Mouse (Mus musculus): ENCODE results near the gene Hyal6. TPM values are rescaled to one million over a fixed set of nuclear protein-coding genes. Genes with fewer than 3 reads are reported as not detected.

Hyal6 gene
- not detected in 2 replicates for polyA plus RNA-seq (2016; fragmentation: Nextera tagmentation; extraction: Ambion mirVana)

DNA sequence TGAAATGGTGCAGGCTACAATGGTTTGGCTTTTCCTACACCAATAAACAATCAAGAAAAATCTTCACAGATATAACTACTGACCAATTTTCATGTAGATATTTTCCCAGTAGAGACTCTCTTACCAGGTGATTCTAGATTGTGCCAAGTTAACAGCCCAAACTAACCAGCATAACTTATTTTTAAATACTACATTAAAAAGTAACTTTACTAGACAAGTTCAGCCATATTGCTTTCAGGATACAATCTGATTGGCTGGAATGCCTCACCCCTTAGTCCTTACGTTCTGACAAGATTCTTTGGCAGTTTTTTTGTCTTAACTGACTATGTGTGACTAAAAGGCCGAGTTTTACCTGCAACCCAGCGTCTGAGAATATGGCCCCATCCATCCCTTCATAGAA is at the start of gene Hyal6:
Hyal6 (plus strand) TSS at position 301 of the 400 bp plus-strand sequence.
- WGBS: 85% methylated on average over 3 of the region's 3 CpGs

DNA sequence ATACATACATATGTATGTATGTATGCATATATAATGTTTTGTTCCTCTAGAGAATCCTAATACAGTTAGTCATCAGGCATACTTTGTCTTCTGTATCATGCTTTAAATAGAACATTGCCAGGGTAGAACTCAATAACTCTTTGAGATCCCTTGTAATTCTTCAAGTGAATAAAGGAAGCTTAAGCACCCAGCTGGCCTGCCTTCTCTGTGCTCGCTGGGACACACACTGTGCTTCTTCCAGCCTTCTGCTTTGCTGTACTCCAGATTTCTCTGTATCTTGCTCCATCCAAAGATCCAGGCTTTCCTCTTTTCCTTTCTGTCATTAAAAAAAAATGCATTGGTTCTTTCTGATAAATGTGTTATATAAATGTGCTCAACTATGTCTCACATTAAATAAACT is 45.2 kb upstream of the Hyal6 start:
- H3K27me3 ChIP-seq: no peaks in the 10 kb centered on the region
- H3K9ac ChIP-seq: no peak overlapping the region
- H3K4me3 ChIP-seq (replicated peaks): no peak overlapping the region
- no peaks in the 10 kb centered on the region for H3K9me3 ChIP-seq
- WGBS: 38% methylated on average over 1 of the region's 1 CpGs
- no peak overlapping the region for H3K4me2 ChIP-seq
- no peak overlapping the region for H3K27ac ChIP-seq
- H3K4me1 ChIP-seq: no peaks in the 10 kb centered on the region
- no peak for ATAC-seq (ENCODE audit: low FRiP score)
- no peaks in the 10 kb centered on the region for H3K36me3 ChIP-seq (replicated peaks)

More for the DNA sequence above, at the start of gene Hyal6:
- no peaks in the 10 kb centered on the region for H3K4me1 ChIP-seq
- ATAC-seq (ENCODE audit: low FRiP score): no peak
- no peak within 1 kb of the TSS for H3K27ac ChIP-seq
- H3K9me3 ChIP-seq: no peaks in the 10 kb centered on the region
- H3K36me3 ChIP-seq (replicated peaks): no peaks in the 10 kb centered on the region
- H3K4me2 ChIP-seq: no peak within 1 kb of the TSS
- H3K4me3 ChIP-seq (replicated peaks): no peak within 1 kb of the TSS
- no peaks in the 10 kb centered on the region for H3K27me3 ChIP-seq
- no peak within 1 kb of the TSS for H3K9ac ChIP-seq

- no peak for ATAC-seq (ENCODE audit: low FRiP score)
- Histone ChIP-seq H3K9ac (no peak overlapping the region), H3K27me3 (no peaks in the 10 kb centered on the region), H3K4me1 (no peaks in the 10 kb centered on the region), H3K9me3 (no peaks in the 10 kb centered on the region), H3K36me3 (replicated peaks) (no peaks in the 10 kb centered on the region), H3K4me2 (no peak overlapping the region), H3K27ac (no peak overlapping the region), H3K4me3 (replicated peaks) (no peak overlapping the region)
- 89% methylated on average over 11 of the region's 11 CpGs for WGBS
Observed at GRCm38 (mm10) chr6:24694455-24695410, 38.3 kb upstream of the Hyal6 start.

DNA sequence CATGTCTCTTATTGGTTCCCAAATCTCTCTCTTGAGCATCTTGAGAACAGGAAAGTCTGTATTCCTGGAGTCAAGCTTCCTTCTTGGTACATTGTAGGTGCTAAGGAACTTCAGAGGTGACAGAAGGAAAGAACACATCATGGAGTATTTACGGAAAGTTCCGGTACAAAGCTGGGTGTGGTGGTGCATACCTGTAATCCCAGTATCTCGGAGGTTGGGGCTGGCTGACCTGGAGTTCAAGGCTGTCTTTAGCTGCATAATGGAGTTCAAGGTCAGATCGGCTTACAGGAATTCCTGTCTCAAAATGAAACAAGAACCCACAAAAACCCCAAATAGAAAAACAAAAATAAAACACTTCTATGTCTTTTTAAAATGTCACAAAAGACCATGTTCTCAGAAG is 36.9 kb upstream of the Hyal6 start:
- no peak overlapping the region for H3K9ac ChIP-seq
- H3K4me1 ChIP-seq: no peaks in the 10 kb centered on the region
- 79% methylated on average over 4 of the region's 4 CpGs for WGBS
- no peak overlapping the region for H3K27ac ChIP-seq
- H3K9me3 ChIP-seq: no peaks in the 10 kb centered on the region
- H3K27me3 ChIP-seq: no peaks in the 10 kb centered on the region
- no peak overlapping the region for H3K4me3 ChIP-seq (replicated peaks)
- no peaks in the 10 kb centered on the region for H3K36me3 ChIP-seq (replicated peaks)
- H3K4me2 ChIP-seq: no peak overlapping the region
- ATAC-seq (ENCODE audit: low FRiP score): no peak

DNA sequence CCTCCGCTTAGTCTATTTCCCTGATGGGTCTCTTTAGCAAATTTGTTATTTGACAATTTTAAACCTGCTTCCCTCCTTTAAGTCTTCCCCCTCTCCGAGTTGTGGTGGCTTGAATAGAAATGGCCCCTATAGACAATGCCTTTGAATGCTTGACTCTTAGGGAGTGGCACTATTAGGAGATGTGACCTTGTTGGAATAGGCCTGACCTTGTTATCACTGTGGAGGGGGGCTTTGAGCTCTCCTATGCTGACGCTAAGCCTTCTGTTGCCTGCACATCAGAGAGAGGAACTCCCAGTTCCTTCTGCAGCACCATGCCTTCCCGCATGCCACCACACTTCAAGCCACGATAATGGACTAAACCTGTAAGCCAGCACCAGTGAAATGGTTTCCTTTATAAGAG is 35.8 kb upstream of the Hyal6 start:
- Histone ChIP-seq H3K9ac (no peak overlapping the region), H3K9me3 (no peaks in the 10 kb centered on the region), H3K4me2 (no peak overlapping the region), H3K27me3 (no peaks in the 10 kb centered on the region), H3K27ac (no peak overlapping the region), H3K4me1 (no peaks in the 10 kb centered on the region), H3K4me3 (replicated peaks) (no peak overlapping the region), H3K36me3 (replicated peaks) (no peaks in the 10 kb centered on the region)
- 88% methylated on average over 5 of the region's 5 CpGs for WGBS
- ATAC-seq (ENCODE audit: low FRiP score): no peak

GRCm38 (mm10) chr6:24707090-24707489 is 26.0 kb upstream of the Hyal6 start:
- ATAC-seq (ENCODE audit: low FRiP score): no peak
- no peak overlapping the region for H3K4me3 ChIP-seq (replicated peaks)
- WGBS: 86% methylated on average over 5 of the region's 5 CpGs

DNA sequence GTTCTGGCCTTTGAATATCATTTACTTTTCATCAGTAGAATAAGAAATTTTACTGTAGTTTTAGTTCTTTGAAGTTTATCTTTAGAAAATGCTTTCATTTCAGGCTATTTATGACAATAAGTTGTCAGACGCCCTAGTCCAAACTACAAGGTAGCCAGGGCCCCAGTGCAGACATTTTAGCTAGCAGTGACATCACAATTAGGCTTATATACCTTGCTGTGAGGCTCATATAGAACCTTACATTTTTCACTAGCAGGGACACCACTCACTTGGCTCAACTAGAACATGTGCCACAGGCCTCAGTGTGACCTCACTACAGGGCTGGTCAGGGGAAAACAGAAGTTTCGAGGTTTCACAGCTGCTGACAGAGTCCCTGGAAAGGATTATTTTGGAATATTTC is 25.5 kb upstream of the Hyal6 start:
- Histone ChIP-seq H3K4me3 (replicated peaks) (no peak overlapping the region), H3K36me3 (replicated peaks) (no peaks in the 10 kb centered on the region), H3K4me2 (no peak overlapping the region), H3K4me1 (no peaks in the 10 kb centered on the region), H3K27me3 (no peaks in the 10 kb centered on the region), H3K9me3 (no peaks in the 10 kb centered on the region), H3K27ac (no peak overlapping the region), H3K9ac (no peak overlapping the region)
- 88% methylated on average over 2 of the region's 2 CpGs for WGBS
- no peak for ATAC-seq (ENCODE audit: low FRiP score)

More at GRCm38 (mm10) chr6:24707090-24707489, 26.0 kb upstream of the Hyal6 start:
- H3K4me2 ChIP-seq: no peak overlapping the region
- no peaks in the 10 kb centered on the region for H3K4me1 ChIP-seq
- no peaks in the 10 kb centered on the region for H3K27me3 ChIP-seq
- no peaks in the 10 kb centered on the region for H3K36me3 ChIP-seq (replicated peaks)
- H3K9me3 ChIP-seq: no peaks in the 10 kb centered on the region
- H3K9ac ChIP-seq: no peak overlapping the region
- no peak overlapping the region for H3K27ac ChIP-seq

GRCm38 (mm10) chr6:24721317-24722099 is 11.5 kb upstream of the Hyal6 start:
- Histone ChIP-seq H3K27me3 (no peaks in the 10 kb centered on the region), H3K4me1 (no peaks in the 10 kb centered on the region), H3K9ac (no peak overlapping the region), H3K9me3 (no peaks in the 10 kb centered on the region), H3K27ac (no peak overlapping the region), H3K4me2 (no peak overlapping the region), H3K4me3 (replicated peaks) (no peak overlapping the region), H3K36me3 (replicated peaks) (no peaks in the 10 kb centered on the region)
- 32% methylated on average over 13 of the region's 13 CpGs for WGBS
- ATAC-seq (ENCODE audit: low FRiP score): peak; percentile 46; the same call in 1 of the 2 replicates

DNA sequence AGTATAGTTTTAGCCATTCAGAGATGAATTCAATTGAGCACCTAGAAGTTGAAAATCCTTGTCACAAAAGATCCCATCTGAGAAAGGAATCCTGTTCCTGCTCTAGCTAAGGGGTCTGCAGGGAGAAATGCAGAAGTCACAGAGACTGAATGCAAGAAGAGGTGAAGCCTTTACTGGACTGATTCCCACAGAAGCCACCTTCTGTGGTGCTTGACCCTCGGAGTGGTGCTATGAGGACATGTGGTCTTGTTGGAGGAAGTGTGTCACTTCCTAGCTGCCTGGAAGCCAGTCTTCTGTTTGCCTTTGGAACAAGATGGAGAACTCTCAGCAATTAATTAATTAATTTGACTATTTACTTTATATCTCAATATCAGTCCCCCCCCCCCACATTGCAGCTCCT is 4.9 kb upstream of the Hyal6 start:
- Histone ChIP-seq H3K36me3 (replicated peaks) (no peaks in the 10 kb centered on the region), H3K4me3 (replicated peaks) (no peak overlapping the region), H3K9me3 (no peaks in the 10 kb centered on the region), H3K27me3 (no peaks in the 10 kb centered on the region), H3K4me1 (no peaks in the 10 kb centered on the region), H3K4me2 (no peak overlapping the region), H3K9ac (no peak overlapping the region), H3K27ac (no peak overlapping the region)
- WGBS: 84% methylated on average over 1 of the region's 1 CpGs
- no peak for ATAC-seq (ENCODE audit: low FRiP score)

DNA sequence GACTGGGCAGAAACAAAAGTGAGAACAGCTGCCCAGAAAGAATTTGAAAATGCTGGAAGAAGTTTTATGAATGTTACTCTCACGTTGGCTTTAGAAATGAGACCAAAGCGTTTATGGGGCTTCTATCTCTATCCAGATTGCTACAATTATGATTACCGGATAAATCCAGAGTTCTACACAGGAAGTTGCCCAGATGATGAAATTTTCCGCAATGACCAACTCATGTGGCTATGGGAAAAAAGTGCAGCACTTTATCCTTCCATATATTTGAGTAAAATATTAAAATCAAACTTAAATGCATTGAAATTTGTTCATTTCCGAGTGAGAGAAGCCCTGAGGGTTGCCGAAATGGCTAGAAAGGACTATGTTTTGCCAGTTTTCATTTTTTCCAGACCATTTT is 1.5 kb downstream of the Hyal6 start:
- Histone ChIP-seq H3K4me3 (replicated peaks) (no peak overlapping the region), H3K9me3 (no peaks in the 10 kb centered on the region)
- 89% methylated on average over 6 of the region's 6 CpGs for WGBS

DNA sequence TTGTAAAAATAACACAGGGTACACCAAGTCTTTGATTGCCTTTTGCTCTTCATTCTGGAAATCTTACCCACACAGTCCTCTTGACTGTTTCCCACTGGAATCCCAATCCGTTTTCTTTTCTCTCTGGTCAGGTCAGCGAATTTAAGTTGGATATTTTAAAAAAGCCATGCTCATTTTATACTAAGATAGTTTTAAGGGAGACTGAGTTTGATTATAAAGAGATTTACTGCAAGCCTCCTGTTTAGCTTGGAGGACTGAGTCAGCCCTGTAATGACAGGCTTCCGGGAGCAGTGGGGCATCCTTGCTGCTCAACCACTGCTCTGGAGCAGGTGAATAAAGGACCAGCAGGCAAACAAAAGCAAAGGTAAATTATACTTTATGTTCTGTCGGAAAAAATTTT is 15.0 kb downstream of the Hyal6 start, which contains the start of gene Hyal4:
Hyal4 (plus strand) TSS at position 301 of the 400 bp plus-strand sequence.
- no peaks in the 10 kb centered on the region for H3K36me3 ChIP-seq (replicated peaks)
- no peaks in the 10 kb centered on the region for H3K9me3 ChIP-seq
- H3K4me2 ChIP-seq: no peak within 1 kb of the TSS
- no peak within 1 kb of the TSS for H3K4me3 ChIP-seq (replicated peaks)
- H3K4me1 ChIP-seq: no peaks in the 10 kb centered on the region
- H3K9ac ChIP-seq: no peak within 1 kb of the TSS
- no peak for ATAC-seq (ENCODE audit: low FRiP score)
- WGBS: 88% methylated on average over 4 of the region's 4 CpGs
- H3K27me3 ChIP-seq: no peaks in the 10 kb centered on the region
- no peak within 1 kb of the TSS for H3K27ac ChIP-seq

More for the DNA sequence above, 1.5 kb downstream of the Hyal6 start:
- H3K27ac ChIP-seq: no peak overlapping the region
- H3K9ac ChIP-seq: no peak overlapping the region
- no peaks in the 10 kb centered on the region for H3K27me3 ChIP-seq
- no peak for ATAC-seq (ENCODE audit: low FRiP score)
- no peaks in the 10 kb centered on the region for H3K4me1 ChIP-seq
- no peaks in the 10 kb centered on the region for H3K36me3 ChIP-seq (replicated peaks)
- H3K4me2 ChIP-seq: no peak overlapping the region

DNA sequence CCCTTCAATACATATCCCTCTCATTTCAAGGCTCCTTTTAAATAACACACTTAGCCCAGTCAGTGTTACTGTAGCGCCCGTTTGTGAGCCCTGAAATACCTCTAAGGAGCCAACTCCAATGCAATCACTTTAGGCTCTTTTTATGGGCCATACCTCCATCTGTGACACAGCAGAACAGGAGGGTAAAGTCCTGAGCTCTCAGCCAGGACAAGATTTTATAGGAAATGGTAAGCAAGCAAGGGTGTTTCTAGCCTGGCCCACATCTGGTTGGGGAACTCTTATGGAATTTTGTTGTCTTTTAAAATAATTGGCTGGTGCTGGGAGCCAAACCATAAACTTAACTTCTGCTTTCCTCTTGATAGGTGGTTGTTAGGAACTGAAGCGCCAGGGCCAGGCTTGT is 26.2 kb downstream of the Hyal6 start:
- H3K9ac ChIP-seq: no peak overlapping the region
- H3K9me3 ChIP-seq: no peaks in the 10 kb centered on the region
- ATAC-seq (ENCODE audit: low FRiP score): no peak
- no peaks in the 10 kb centered on the region for H3K36me3 ChIP-seq (replicated peaks)
- 88% methylated on average over 3 of the region's 3 CpGs for WGBS
- no peaks in the 10 kb centered on the region for H3K4me1 ChIP-seq
- no peaks in the 10 kb centered on the region for H3K27me3 ChIP-seq
- H3K27ac ChIP-seq: no peak overlapping the region
- no peak overlapping the region for H3K4me2 ChIP-seq
- H3K4me3 ChIP-seq (replicated peaks): no peak overlapping the region
